Mouse (Mus musculus) mouse trophoblast stem cell (cell line): ENCODE results near the gene Bmp7.

Experiments used
- in situ Hi-C, 2 experiments: fragments of 300-500 bp; cut with MseI, MboI; formaldehyde crosslinking; loops; 2 replicates in 1 of 2; 3 replicates in 1 of 2; pipeline ENCODE4 v1.15.1; 2025

The Bmp7 gene

DNA sequence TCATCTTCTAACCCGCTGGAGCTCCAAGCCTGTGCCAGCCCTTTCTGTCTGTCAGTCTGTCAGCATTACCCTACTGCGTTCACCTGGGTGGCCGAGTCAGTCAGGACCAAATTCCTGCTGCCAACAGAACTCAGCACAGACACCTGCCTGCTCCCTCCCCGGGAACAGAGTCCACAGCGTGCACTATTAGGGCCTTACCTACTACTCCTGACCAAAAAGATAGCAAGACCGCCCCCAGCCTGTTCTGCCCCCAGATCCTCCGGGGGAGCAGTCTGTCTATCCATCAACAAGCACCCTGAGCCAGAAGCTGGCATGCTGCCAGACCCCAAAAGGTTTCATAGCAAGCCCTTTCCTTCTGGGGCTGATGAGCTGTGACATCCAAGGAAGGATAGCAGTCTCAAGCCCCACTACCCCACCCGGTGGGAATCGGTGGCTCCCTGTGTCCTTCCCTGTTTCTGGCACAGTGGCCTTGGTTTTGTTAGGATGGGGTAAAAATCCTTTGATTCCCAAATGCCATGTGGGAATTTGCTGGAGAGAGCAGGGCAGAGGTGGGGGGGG is 10.1 kb upstream of the Bmp7 start:
- in situ Hi-C loops = loop anchor here in 1 of 2 experiments (10.0 kb wide), 1 partner anchor 115 kb away; no protein-coding TSS in a partner anchor

DNA sequence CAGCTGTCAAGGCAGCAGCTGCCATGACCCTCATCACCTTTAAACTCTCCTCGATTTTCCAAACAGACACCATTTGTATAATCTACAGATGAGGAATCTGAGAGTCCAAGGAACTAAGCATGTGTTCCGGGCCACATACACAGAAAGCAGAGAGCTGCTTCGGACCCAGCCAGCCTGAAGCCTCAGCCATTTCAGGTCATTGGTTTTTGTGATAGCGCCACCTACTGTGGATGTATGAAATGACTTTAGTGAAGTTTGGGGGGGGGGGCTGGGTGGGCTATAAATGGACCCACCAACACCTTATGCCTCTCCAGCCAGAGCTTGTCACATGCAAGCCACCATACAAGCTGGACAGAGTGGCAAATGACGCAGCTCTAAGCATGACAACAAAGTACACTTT is 8.9 kb upstream of the Bmp7 start:
- in situ Hi-C loops = no loop called here

DNA sequence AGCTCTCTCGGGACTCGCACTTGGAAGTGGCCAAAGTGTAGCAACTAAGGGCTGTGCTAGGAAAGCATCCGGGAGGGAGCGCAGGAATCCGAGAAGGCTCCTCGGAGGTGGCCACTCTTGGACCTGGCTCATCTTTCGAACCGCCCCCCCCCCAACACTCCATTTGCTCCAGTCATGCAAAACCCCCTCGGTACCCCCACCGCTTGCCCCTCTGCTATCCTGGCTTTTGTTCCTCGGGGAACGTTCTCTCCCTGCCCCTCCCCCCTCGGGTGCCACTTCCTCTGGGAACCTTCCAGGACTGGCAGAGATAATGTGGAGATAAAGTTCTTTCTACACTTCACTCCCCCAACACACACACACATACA is 660 bp upstream of the Bmp7 start:
- in situ Hi-C loops = no loop called here

DNA sequence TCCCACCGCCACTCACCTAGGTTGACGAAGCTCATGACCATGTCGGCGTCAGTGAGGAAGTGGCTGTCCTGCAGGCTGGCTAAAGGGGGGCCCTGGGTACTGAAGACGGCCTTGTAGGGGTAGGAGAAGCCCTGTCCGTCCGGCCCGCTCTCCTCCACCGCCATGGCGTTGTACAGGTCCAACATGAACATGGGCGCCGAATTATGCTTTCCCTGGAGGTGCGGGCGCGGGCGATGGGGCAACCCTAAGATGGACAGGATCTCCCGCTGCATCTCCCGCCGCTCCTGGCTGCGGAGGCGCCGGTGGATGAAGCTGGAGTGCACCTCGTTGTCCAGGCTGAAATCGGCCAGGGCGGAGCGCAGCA is 500 bp downstream of the Bmp7 start:
- in situ Hi-C loops = no loop called here

DNA sequence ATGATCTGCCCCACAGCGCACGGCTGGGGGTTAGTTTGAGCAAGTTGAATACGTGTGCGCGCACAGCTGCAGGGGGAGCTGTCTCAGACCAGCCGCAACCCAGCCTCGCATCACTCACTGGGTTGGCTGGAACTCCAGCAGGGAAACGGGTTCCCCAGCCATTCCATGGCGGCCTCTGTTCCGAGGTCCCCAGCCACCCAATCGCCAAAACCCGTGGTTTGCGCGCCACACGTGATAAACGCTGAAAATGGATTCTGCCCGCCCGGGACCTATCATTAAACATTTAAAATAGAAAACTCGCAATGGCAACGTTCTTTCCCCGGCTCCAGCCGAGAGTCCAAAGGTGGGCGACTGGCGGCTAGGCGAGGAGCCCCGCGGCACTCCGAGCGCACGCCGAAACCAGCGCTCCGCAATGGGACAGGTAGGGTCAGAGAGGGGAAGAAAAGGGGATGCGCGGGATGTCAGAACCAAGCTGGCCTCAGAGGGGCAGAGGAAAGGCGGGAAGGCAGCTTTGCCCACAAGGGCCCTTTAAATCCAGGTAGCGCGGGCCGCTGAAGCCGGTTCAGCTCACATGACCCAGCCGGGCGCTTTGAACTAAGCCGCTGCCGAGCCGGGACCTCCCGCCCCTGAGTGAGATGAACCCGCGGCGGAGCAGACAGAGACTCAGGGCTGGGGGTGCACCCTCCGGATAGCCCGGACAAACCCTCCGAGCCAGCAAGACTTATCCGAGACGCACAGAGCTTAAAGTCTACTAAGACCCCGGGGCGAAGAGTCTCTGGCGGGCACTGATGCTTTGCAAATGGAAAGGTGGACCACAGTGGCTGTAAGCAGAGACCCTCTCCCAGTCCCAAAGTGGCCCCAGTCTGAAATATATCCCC is 1.1 kb downstream of the Bmp7 start:
- in situ Hi-C loops = no loop called here

DNA sequence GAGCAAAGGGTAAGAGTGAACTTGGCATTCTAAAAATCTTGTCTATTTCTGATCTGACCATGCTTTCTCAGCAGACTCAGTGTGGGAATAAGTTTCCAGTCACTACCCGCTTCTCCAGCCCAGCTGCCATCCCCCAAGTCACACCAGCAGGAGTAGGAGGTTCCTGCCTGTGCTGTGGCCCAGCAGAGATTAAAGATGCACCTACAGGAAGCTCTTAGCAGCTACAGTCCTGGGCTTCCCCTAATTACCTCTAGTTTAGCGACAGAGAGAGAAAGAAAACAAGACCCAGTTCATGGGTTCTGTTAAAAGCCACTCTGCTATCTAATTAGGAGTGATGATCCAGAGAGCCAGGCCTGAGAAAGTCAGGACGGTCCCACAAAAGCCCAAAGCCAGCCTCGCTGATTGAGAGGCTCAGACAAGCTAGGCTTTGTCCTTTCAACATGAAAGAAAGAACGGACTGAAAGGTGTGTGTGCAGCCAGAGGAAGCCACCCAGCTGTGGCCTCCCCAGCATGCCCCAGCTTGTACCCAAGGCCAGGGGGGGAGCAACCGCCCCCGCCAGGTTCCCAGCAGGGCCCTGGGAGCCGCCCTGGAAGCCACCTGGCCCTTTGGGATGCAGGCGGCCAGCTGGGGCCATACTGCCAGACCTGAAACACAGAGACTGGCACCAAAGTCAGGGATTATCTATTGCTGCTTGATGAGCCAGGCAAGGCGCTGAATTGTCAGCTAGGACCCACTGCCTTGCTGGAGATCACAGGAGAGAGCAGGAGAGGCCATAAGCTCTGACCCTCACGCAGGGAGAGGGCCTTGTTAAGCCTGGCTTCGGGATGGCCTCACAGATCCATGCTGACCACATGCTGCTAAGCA is 2.6 kb downstream of the Bmp7 start:
- in situ Hi-C loops = no loop called here

DNA sequence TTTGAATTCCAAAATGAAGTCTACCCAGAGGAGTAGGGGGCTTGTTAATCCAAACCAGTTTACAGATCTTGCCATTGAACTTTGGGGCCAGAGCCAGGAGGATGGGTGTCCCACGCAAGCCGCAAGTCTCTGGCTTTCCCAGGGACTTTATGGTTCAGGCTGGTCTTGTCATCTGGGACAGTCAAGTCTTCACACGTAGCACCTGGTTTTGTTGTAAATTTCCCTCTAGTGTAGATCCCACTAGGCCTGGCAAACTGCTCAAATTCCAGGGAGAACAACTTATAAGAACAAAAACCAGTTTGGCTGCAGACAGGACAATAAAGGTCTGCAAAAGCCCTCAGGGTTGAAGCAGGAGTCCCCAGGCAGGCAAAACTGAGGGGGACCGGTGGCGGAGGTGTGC is 3.3 kb downstream of the Bmp7 start:
- in situ Hi-C loops = no loop called here

DNA sequence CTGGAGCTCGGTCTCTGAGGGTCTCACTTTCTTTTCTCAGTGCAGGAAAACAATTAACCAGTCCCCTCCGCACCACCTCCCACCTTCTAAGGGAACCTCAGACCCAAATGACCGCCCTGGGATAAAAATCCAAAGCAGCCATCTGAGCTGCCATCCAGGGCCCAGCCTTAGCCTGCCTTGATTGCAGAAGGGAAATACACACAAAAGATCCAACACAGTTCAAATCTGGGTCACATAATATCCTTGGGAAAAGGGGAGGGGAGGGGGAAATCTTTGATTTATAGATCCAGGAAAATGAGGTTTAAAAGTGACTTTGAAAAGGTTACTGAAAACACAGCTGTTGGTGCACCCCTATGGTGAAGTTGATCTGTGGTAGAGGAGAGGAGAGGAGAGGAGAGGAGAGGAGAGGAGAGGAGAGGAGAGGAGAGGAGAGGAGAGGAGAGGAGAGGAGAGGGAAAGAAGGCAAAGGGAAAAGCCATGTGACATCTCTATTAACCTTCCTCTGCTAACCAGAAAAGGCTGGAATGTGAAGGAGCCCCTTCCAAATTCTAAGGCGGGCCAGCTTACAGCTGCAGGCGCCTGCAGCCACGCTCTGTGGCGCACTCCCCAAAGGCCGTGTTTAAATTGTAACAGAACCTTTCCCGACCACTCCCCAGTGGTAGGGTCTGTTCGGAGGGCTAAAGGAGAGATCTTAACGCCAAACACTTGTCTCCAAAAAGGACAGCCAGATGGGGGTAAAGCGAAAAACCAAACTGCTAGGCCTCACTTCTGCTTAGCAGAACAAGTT is 4.2 kb downstream of the Bmp7 start:
- in situ Hi-C loops = no loop called here

DNA sequence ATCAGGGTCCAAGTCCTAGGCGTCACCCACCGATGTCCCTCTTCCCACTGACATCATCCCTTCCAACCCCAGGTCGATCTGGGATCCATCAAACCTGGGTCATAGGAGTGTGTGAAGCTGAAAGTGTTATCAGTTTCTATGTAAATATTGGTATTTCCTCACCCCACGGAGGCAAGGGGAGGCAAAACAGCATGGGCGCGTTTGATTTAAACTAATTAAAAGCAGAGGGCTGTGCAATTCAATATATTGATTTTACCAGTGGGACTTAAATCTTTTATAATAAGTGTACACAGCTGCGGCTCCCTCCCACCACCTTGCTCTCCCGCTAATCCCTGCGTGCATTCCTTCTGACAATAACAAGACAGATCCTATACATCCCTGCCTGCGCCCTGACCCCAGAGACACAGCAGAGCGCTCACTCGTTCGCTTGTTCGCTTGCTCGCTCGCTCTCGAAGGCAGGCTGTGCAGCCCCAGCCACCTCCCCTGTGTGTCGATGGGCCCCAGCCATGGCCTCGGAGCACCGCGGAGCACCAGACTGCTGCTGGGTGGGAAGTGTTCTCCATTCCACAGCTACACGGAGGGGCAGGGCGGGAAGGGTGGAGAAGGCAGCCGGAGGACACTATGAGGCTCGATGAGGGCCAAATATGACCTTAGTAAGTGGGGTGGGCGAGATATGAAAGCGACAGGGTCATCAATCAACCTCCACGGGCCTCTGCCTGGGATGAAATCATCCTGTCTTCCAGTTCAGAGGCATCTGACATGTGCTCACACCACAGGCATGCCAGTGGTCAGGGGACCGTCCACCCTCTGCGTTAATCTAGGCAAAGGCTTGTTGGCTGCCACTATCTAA is 5.0 kb downstream of the Bmp7 start:
- in situ Hi-C loops = no loop called here

DNA sequence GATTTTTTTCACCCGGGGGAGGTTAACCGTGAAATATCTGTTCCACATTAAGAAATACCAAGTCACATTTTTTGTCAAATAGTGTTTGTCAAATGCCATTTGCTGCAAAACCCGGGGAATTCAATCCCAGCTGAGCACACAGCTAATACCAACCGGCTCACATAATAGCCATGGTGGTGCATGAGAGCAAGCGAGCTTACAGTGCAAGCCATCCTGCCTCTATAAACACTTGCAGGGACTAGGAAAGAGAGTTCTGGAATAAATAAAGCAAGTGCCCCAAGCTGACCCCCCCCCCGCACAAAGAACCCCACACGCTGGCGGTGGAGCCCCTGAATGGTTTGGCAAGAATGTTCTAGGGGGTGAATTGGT is 5.7 kb downstream of the Bmp7 start:
- in situ Hi-C loops = no loop called here

DNA sequence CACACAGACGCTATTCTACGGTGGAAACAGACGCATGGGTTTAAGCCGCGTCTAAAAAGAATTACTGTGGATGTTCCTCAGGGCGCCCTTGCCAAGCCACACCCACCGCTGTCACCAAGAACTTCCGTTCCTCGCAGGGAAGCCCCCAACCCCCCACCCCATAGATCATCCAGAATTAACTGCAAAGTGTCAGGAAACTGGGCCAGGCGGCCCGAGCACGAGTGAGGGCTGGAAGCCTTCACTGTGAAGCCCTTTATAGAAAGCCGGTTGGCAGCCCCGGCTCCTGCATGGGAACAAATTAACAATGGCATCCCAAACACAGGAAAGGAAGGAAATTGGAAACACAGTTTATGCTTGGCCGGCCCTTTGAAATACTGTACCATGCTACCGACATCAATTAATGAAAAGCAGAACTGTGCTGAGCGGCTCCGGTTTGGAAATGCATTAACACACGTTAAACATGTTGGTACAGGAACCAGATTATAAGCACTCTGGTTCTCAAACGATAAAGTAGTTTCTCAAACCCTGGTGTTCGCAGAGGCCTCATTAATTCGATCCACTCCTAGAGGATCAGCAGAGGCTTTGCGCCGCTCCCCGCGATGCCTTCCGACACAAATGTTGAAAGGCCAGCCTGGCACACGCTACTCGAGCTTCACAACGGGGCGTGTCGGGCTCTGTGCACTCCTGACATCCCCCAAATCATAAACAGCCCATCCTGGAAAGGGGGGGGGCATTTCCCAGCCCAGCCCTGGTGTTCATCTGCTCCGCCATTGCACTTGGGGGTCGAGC is 6.3 kb downstream of the Bmp7 start:
- in situ Hi-C loops = no loop called here

DNA sequence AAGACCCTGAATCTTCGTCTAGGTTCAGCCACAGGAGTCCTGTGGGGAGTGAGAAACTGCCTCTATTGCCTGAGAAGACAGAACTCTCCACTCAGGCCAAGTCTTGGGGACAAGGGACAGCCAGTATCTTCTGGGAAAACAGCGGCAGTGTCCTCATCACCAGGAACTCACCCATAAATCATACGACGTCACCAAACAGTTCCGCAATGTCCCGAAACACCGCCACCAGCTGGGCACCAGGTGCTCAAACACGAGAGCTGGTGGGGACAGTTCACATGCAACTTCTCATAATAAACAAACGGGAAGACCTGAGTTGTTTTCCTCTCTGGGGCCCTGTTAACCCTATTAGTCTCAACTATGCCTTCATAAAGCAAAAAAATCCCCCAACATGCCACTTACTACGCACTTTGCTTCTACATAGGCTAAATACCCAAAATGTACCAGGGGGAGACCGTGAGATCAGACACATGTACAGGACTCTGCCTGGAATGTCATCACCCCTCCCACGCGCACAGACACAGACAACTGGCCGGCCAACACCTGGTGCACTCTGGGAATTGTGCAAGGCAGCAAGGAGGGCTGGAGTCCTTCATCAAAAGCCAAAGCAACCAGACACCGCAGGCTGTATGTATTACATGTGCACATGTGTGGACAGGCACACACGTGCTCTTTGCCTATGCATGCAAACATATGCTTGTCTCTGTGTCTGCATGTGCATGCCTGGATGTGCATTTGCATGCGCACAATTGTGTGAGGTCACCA is 8.8 kb downstream of the Bmp7 start:
- in situ Hi-C loops = no loop called here

DNA sequence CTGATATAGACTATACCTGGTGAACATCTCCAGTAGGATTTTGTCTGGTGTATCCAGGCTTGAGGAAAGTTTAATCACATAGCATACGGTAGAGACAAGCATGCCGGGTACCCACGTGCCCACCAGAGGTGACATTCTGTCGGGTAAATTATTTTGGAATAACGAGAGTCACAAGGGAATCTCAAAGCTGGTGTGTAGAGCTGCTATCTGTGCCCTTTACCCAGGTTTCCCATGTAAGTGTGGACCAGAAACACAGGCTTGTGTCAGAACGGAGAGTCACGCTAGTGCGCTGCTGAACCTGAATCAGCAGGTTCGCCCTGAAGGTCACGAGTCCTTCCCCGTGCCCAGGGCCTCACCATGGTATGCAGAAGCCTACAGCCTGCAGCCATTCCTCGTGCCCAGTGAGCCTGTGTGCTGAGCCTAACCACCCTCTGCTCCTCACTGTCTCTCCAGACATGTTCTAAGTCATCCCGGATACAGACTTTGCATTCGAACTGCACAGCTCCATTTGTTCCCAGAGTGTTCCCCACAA is 10.2 kb downstream of the Bmp7 start:
- in situ Hi-C loops = no loop called here

DNA sequence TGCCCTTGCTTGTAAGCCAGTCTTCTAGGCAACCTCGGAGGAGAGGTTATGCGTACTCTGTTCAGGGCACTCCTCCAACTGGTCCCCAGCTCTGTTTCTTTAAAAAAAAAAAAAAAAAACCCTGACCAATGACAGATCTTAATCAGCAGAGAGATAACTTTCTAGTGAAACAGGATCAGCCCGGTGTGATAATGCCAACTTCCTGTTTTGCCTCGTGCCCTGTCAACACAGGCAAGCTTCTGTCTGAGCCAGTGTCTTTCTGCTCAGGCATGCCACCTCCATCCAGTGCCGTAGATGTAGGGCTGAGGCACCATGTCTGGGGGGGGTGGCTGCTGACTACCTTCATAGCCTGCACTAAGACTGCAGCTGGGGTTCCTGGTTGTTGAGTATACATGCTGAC is 12.5 kb downstream of the Bmp7 start:
- in situ Hi-C loops = no loop called here

DNA sequence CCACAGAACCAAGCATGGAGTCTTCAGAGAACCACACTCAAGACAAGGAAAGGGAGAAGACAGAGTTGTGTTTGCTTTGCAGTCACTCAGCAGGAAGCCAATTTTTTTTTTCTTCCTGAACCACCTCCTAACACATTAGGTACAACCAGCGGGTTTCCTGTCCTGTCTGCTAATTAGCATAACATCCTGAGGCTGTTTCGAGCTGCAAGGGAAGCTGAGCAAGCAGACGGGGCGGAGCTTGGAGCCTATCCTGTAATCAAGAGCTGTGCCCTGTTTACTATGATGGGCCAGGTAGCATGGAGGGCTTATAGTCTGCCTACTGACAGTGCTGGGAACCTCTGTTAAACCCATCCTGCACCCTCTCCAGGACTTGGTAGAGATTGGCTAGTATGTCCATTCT is 13.8 kb downstream of the Bmp7 start:
- in situ Hi-C loops = no loop called here

DNA sequence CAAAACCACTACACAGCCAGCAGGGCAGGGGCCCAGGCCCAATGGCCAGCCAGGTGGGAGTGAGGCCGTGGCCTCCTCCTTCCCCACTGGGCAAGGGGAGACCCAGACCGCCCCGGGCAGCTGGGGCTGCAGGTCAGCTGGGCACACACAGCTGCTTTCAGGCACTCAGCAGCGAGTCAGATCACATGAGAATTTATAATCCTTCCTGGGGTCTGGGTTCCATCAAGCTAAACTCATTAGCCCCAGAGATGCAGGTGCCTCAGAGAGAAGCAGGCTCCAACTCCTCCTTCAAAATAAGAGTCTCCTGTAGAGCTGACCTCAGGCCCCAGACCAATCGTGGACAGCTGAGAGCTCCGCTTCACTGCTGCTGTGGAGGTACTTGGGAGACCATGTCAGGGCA is 15.2 kb downstream of the Bmp7 start:
- in situ Hi-C loops = no loop called here

DNA sequence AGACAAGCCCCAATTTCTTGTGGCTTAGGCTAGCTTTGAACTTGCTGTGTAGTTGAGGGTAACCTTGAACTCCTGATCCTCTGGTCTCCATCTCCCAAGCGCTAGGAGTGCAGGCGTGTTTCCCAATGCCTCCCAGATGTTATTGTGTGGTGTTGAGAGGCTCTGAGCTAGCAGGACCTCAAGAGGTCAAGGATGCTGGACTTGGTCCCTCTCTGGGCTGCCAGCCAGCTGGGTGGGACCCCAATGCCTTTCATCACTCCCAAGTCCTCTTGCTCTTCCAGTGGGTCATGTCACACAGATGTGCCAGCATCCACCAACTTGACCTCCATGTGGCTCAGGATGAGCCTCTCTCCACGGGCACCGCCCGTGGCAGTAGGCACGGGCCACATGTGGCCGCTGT is 16.9 kb downstream of the Bmp7 start:
- in situ Hi-C loops = no loop called here

DNA sequence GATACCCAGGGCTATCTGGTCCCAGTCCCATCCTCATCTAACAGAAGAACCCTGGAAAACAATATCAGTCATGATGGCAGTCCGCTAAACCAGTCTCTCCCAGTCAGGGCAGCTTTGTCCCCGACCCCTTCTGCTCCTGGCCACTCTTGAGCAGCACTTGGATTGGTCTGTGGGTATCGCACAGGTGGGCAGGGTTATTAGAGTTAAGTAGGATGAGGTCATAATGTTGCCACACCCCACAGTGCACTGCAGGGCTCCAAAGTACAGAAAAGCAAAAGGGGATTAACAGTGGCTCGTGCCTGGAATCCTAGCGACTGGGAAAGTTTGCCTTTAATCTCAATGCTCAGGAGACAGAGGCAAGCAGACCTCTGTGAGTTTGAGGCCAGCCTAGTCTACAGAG is 17.5 kb downstream of the Bmp7 start:
- in situ Hi-C loops = no loop called here

DNA sequence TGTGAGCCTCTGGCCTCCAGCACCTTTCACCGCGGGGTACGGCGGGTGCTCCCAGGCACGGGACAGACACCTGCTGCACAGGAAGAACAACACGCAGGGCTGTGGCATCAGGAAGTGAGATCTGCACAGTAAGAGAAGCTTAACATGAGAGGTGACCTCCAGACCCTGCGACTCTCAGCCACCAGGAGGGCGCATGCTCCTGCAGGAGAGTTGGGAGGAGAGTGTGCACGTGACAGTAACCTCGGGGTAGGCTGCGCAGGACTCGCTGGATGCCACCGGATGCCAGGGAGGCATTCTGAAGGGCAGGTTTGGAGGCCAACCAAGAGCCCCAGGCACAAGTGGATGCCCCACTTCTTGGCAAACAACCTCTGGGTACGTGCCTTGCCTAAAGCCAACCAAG is 26.1 kb downstream of the Bmp7 start:
- in situ Hi-C loops = no loop called here
